12 mouse cellular contexts compared by ENCODE assay signal in the genomic region with DNA sequence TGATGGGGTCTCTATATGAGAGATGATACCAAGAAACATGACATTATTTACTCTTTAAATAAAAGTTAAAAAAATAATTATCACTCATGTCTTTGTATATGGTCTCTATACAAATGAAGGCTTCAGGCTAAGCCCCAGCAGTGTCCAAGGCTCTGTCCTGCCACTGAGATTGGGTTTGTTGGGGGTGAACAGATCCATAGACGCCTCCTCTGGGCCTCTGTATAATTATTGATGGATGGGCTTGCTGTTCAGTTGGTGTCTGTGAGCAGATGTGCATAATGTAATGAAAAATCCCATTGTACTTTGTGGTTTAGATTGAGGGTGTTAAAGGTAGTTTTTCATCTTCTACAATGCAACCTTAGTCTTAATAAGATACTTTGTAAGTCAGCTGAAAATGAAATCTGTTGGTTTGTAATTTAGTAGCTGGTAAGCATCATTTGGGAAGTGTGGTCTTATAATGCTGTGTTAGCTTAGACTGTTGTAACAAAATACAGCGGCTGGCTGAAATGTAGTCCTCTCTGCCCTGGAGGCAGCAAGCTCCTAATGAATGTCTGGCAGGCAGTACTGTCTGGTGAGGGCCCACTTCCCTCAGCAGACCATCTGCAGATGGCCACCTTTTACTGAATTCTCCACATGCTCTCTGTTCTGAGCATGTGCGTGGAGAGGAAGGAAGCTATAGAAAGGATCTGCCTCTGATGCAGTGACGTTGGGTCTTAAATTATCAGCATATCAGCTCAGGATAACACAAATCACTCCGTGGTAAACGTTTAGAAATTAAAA.
A peak's percentile ranks its signal among the peaks of the same experiment; 100 is the strongest.
DNase-seq lines count a peak whose midpoint lies in the region; ATAC-seq lines count a peak whose summit lies in the region.
"Had no signal": no experiment of that assay in that cellular context is flagged by ENCODE, and none has a peak within 500 bp of the region (broad histone marks: within the 10 kb centered on the region; RNA-seq: fewer than 3 reads in every experiment).

No protein-coding gene starts in this region.

- no peaks in the 10 kb centered on the region for H3K4me1 ChIP-seq in embryonic facial prominence, embryonic 11.5 days (ENCODE audit: control insufficient read depth, insufficient read depth, low read length)
- peaks cover 12% of the 10 kb centered on the region for H3K4me1 ChIP-seq in hindbrain, embryonic 10.5 days (replicated peaks)
- H3K4me1 ChIP-seq in midbrain, embryonic 16.5 days (ENCODE audit: control insufficient read depth, insufficient read depth, low read length) = peaks cover 3% of the 10 kb centered on the region
- H3K4me1 ChIP-seq: limb, embryonic 15.5 days had no signal

- peak; percentile 8 for DNase-seq in left cerebral cortex, postnatal 4 days
- no peak for DNase-seq in left cerebral cortex, adult 18-20 months (ENCODE audit: low spot score in 2 of 2)
- DNase-seq in embryonic facial prominence, embryonic 11.5 days (ENCODE audit: low spot score) = peak; percentile 36
- DNase-seq in hindbrain, embryonic 10.5 days (ENCODE audit: low spot score) = no peak
- no peak for DNase-seq in thymus, postnatal 14 days
- no peak for DNase-seq in spleen, postnatal 14 days (ENCODE audit: low spot score in 2 of 2)
- DNase-seq: gastrocnemius, postnatal 25 days; layer of hippocampus, adult 9-11 months had no signal

- 49% methylated on average over 6 of the region's 6 CpGs for WGBS in embryonic facial prominence, embryonic 11.5 days
- 66% methylated on average over 6 of the region's 6 CpGs for WGBS in hindbrain, embryonic 10.5 days
- 59% methylated on average over 6 of the region's 6 CpGs for WGBS in midbrain, embryonic 16.5 days

- H3K27me3 ChIP-seq in embryonic facial prominence, embryonic 11.5 days (ENCODE audit: control insufficient read depth, insufficient read depth, low read length) = no peaks in the 10 kb centered on the region
- H3K27me3 ChIP-seq in hindbrain, embryonic 10.5 days (ENCODE audit: insufficient read depth, poor library complexity, severe bottlenecking) = no peaks in the 10 kb centered on the region
- H3K27me3 ChIP-seq in midbrain, embryonic 16.5 days (ENCODE audit: control insufficient read depth, insufficient read depth, low read depth, low read length) = no peaks in the 10 kb centered on the region
- H3K27me3 ChIP-seq: limb, embryonic 15.5 days had no signal

- no peaks in the 10 kb centered on the region for H3K36me3 ChIP-seq in embryonic facial prominence, embryonic 11.5 days (replicated peaks; ENCODE audit: control insufficient read depth, insufficient read depth, low read depth, low read length)
- H3K36me3 ChIP-seq in hindbrain, embryonic 10.5 days = no peaks in the 10 kb centered on the region
- no peaks in the 10 kb centered on the region for H3K36me3 ChIP-seq in midbrain, embryonic 16.5 days (ENCODE audit: control insufficient read depth, insufficient read depth, low read length)
- H3K36me3 ChIP-seq: limb, embryonic 15.5 days had no signal

- ATAC-seq in embryonic facial prominence, embryonic 11.5 days (replicated peaks; ENCODE audit: insufficient number of reproducible peaks, low FRiP score, low TSS enrichment, low read depth) = 0 out of 2 replicates have a peak, but pooled peaks have one; percentile 24
- 0 out of 2 replicates have a peak, but pooled peaks have one; percentile 40 for ATAC-seq in midbrain, embryonic 16.5 days
- ATAC-seq in inflammation-experienced regulatory T-cells, adult 6 months = no peak

- no peak overlapping the region for H3K4me2 ChIP-seq in embryonic facial prominence, embryonic 11.5 days (ENCODE audit: low read depth, low read length)
- H3K4me2 ChIP-seq in midbrain, embryonic 16.5 days (ENCODE audit: low read length) = no peak overlapping the region
- H3K4me2 ChIP-seq: limb, embryonic 15.5 days had no signal

- intact Hi-C loops in left cerebral cortex, postnatal 4 days (cut with DNase I) = no loop called here

- H3K27ac ChIP-seq in embryonic facial prominence, embryonic 11.5 days (replicated peaks; ENCODE audit: low read depth, low read length) = peak overlapping the region; percentile 5; the same call in 1 of the 2 replicates
- peak overlapping the region; percentile 66 for H3K27ac ChIP-seq in hindbrain, embryonic 10.5 days
- H3K27ac ChIP-seq in midbrain, embryonic 16.5 days (ENCODE audit: low read length) = no peak overlapping the region
- H3K27ac ChIP-seq: limb, embryonic 15.5 days had no signal

- H3K9ac ChIP-seq in embryonic facial prominence, embryonic 11.5 days (replicated peaks; ENCODE audit: low read length) = no peak overlapping the region
- H3K9ac ChIP-seq in midbrain, embryonic 16.5 days (ENCODE audit: low read depth, low read length) = no peak overlapping the region
- H3K9ac ChIP-seq: limb, embryonic 15.5 days had no signal

- no peaks in the 10 kb centered on the region for H3K9me3 ChIP-seq in embryonic facial prominence, embryonic 11.5 days (replicated peaks; ENCODE audit: control insufficient read depth, low read length)
- no peaks in the 10 kb centered on the region for H3K9me3 ChIP-seq in hindbrain, embryonic 10.5 days
- no peaks in the 10 kb centered on the region for H3K9me3 ChIP-seq in midbrain, embryonic 16.5 days (replicated peaks; ENCODE audit: control insufficient read depth, low read length, poor library complexity, severe bottlenecking)
- H3K9me3 ChIP-seq: G1E; limb, embryonic 15.5 days had no signal

- no peak overlapping the region for H3K4me3 ChIP-seq in embryonic facial prominence, embryonic 11.5 days (ENCODE audit: low read depth, low read length)
- H3K4me3 ChIP-seq in hindbrain, embryonic 10.5 days = no peak overlapping the region
- H3K4me3 ChIP-seq in midbrain, embryonic 16.5 days (ENCODE audit: low read depth, low read length) = no peak overlapping the region
- H3K4me3 ChIP-seq: limb, embryonic 15.5 days had no signal

Comparison
In these comparisons a context has a peak if more than half of its experiments do, and no peak if none do; other contexts are left out.
1. DNase-seq: peak in left cerebral cortex, postnatal 4 days (single experiment) and embryonic facial prominence, embryonic 11.5 days (single experiment); none in left cerebral cortex, adult 18-20 months (0 of 2), hindbrain, embryonic 10.5 days (single experiment), thymus, postnatal 14 days (single experiment) and spleen, postnatal 14 days (0 of 2).